Mouse (Mus musculus): ENCODE measurements around the gene Gnai2.
A peak's percentile ranks its signal among the peaks of the same experiment; 100 is the strongest.
"Not testable (repeated sequence)": the region's sequence is repeated elsewhere in the genome, so short reads cannot be mapped to it uniquely, and the experiment has no call there.

Gnai2 gene

GRCm38 (mm10) chr9:107586974-107587832, 48.0 kb downstream of the Gnai2 start, which contains the start of gene Ifrd2:
Gene Ifrd2 (plus strand): TSS chr9:107587642.
- DNase-seq, result peak; percentile 99

GRCm38 (mm10) chr9:107586504-107586903, 48.7 kb downstream of the Gnai2 start:
- peak; percentile 67 for DNase-seq

GRCm38 (mm10) chr9:107583174-107583573, 52.0 kb downstream of the Gnai2 start:
- no peak for DNase-seq

- no peak for DNase-seq
Observed at GRCm38 (mm10) chr9:107582509-107583062, 52.6 kb downstream of the Gnai2 start.

- DNase-seq, result no peak
Observed at GRCm38 (mm10) chr9:107581584-107581983, 53.6 kb downstream of the Gnai2 start.

GRCm38 (mm10) chr9:107580501-107581317, 54.5 kb downstream of the Gnai2 start, which contains the start of gene Hyal3:
Gene Hyal3 (plus strand): TSS chr9:107580818.
- peak; percentile 91 for DNase-seq

- DNase-seq, result no peak
Observed at GRCm38 (mm10) chr9:107579023-107579900, 55.9 kb downstream of the Gnai2 start.

GRCm38 (mm10) chr9:107578587-107578986, 56.6 kb downstream of the Gnai2 start, which contains the start of gene Naa80:
Gene Naa80 (plus strand): TSS chr9:107578887.
- DNase-seq, result no peak

- DNase-seq, result no peak
Observed at GRCm38 (mm10) chr9:107577871-107578270, 57.3 kb downstream of the Gnai2 start.

- DNase-seq, result no peak
Observed at GRCm38 (mm10) chr9:107576357-107577107, 58.6 kb downstream of the Gnai2 start, which contains the start of gene Hyal1. Gene Hyal1 (plus strand): TSS chr9:107576927.

GRCm38 (mm10) chr9:107575579-107576356, 59.4 kb downstream of the Gnai2 start:
- DNase-seq, result no peak

GRCm38 (mm10) chr9:107573774-107574173, 61.4 kb downstream of the Gnai2 start:
- not testable (repeated sequence) for DNase-seq

GRCm38 (mm10) chr9:107572327-107572662, 62.9 kb downstream of the Gnai2 start:
- no peak for DNase-seq

- DNase-seq, result no peak
Observed at GRCm38 (mm10) chr9:107571534-107572326, 63.4 kb downstream of the Gnai2 start.

GRCm38 (mm10) chr9:107570845-107571244, 64.3 kb downstream of the Gnai2 start:
- DNase-seq, result no peak

GRCm38 (mm10) chr9:107570016-107570415, 65.2 kb downstream of the Gnai2 start:
- no peak for DNase-seq

- no peak for DNase-seq
Observed at GRCm38 (mm10) chr9:107569270-107569669, 65.9 kb downstream of the Gnai2 start.

- peak; percentile 84 for DNase-seq
Observed at GRCm38 (mm10) chr9:107568331-107569261, 66.6 kb downstream of the Gnai2 start.

All from cerebellum, adult 11-12 months (tissue).